Mouse (Mus musculus): ENCODE measurements around the gene Pcbp3. TPM values are rescaled to one million over a fixed set of nuclear protein-coding genes. Genes with fewer than 3 reads are reported as not detected.
"Not testable (repeated sequence)": the region's sequence is repeated elsewhere in the genome, so short reads cannot be mapped to it uniquely, and the experiment has no call there.

Pcbp3 gene
- polyA plus RNA-seq, 1 experiment from 2014 or later = 23.8 TPM

DNA sequence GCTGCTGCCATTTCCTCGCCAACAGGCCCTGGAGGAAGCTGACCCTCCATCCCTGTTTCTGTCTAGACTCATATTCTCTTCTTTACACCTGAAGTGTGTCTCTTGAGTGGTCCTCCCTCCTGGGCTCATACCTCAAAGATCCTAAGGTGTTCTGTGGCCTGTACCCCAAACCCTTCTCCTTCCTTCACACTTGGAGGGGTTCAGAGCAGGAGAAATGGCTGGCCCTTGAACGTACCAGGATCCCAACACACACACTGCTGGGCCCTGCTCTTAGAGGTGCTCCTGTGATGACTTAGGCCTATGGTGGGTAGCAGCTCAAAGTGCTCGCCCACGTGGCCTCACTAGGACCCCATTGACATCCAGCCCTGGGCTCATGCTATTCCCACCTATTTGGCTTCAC, 196.8 kb downstream of the Pcbp3 start:
- no peaks in the 10 kb centered on the region for H3K36me3 ChIP-seq (replicated peaks; ENCODE audit: control insufficient read depth, insufficient read depth, low read depth, low read length)
- H3K9ac ChIP-seq (replicated peaks; ENCODE audit: low read length) = no peak overlapping the region
- ATAC-seq (replicated peaks; ENCODE audit: insufficient number of reproducible peaks, low FRiP score, low TSS enrichment, low read depth) (no peak), DNase-seq (ENCODE audit: low spot score) (no peak)
- H3K9me3 ChIP-seq (replicated peaks; ENCODE audit: control insufficient read depth, low read length) = no peaks in the 10 kb centered on the region
- no peak overlapping the region for H3K27ac ChIP-seq (replicated peaks; ENCODE audit: low read depth, low read length)
- H3K4me1 ChIP-seq (ENCODE audit: control insufficient read depth, insufficient read depth, low read length) = no peaks in the 10 kb centered on the region
- no peak overlapping the region for H3K4me2 ChIP-seq (ENCODE audit: low read depth, low read length)
- H3K27me3 ChIP-seq (ENCODE audit: control insufficient read depth, insufficient read depth, low read length) = no peaks in the 10 kb centered on the region
- 78% methylated on average over 4 of the region's 4 CpGs for WGBS
- H3K4me3 ChIP-seq (ENCODE audit: low read depth, low read length) = no peak overlapping the region

DNA sequence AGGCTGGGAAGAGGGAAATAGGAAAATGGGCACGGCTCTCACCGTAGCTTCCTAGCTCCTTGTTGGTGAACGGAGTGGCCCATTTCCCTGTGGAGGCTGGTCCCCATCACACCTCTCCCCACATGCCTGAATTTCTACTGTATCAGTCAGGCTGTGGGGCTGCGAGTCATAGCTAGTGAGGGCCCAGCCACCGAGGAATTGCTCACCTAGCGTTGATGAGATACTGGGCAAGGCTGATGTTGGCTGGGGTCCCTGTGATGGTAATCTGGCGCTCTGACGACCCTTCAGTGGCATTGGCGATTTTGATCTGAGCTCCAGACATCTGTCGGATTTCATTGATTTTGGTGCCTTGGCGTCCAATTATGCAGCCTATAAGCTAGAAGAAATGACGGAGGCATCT, 198.7 kb downstream of the Pcbp3 start:
- Histone ChIP-seq H3K27me3 (ENCODE audit: control insufficient read depth, insufficient read depth, low read length) (no peaks in the 10 kb centered on the region), H3K36me3 (replicated peaks; ENCODE audit: control insufficient read depth, insufficient read depth, low read depth, low read length) (no peaks in the 10 kb centered on the region), H3K4me3 (ENCODE audit: low read depth, low read length) (no peak overlapping the region), H3K27ac (replicated peaks; ENCODE audit: low read depth, low read length) (no peak overlapping the region), H3K9me3 (replicated peaks; ENCODE audit: control insufficient read depth, low read length) (no peaks in the 10 kb centered on the region), H3K9ac (replicated peaks; ENCODE audit: low read length) (no peak overlapping the region), H3K4me2 (ENCODE audit: low read depth, low read length) (no peak overlapping the region), H3K4me1 (ENCODE audit: control insufficient read depth, insufficient read depth, low read length) (no peaks in the 10 kb centered on the region)
- DNase-seq (ENCODE audit: low spot score) (no peak), ATAC-seq (replicated peaks; ENCODE audit: insufficient number of reproducible peaks, low FRiP score, low TSS enrichment, low read depth) (no peak)
- 92% methylated on average over 12 of the region's 12 CpGs for WGBS

DNA sequence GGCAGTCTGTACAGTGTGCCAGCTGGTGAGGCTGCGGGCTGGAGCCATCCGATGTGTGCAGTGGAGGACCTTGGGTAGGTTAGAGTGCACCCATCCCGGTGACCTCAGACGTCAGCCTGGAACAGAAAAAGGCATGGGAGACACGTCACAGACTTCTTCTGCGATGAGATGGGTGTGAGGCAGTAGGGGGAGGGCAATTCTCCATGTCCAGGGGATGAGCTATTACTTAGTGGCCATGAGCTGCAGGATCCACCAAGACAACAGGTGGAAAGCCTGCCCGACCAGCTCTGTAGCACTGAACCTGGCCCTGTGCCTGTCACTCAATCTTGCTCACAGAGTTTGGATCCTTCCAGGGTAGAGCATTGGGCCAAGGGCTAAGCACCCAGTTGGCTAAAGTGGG, 199.3 kb downstream of the Pcbp3 start:
- Histone ChIP-seq H3K4me2 (ENCODE audit: low read depth, low read length) (no peak overlapping the region), H3K4me3 (ENCODE audit: low read depth, low read length) (no peak overlapping the region), H3K9ac (replicated peaks; ENCODE audit: low read length) (no peak overlapping the region), H3K9me3 (replicated peaks; ENCODE audit: control insufficient read depth, low read length) (no peaks in the 10 kb centered on the region), H3K36me3 (replicated peaks; ENCODE audit: control insufficient read depth, insufficient read depth, low read depth, low read length) (no peaks in the 10 kb centered on the region), H3K27me3 (ENCODE audit: control insufficient read depth, insufficient read depth, low read length) (no peaks in the 10 kb centered on the region), H3K27ac (replicated peaks; ENCODE audit: low read depth, low read length) (no peak overlapping the region), H3K4me1 (ENCODE audit: control insufficient read depth, insufficient read depth, low read length) (no peaks in the 10 kb centered on the region)
- DNase-seq (ENCODE audit: low spot score) = no peak
- 88% methylated on average over 7 of the region's 7 CpGs for WGBS
- ATAC-seq (replicated peaks; ENCODE audit: insufficient number of reproducible peaks, low FRiP score, low TSS enrichment, low read depth) = no peak

DNA sequence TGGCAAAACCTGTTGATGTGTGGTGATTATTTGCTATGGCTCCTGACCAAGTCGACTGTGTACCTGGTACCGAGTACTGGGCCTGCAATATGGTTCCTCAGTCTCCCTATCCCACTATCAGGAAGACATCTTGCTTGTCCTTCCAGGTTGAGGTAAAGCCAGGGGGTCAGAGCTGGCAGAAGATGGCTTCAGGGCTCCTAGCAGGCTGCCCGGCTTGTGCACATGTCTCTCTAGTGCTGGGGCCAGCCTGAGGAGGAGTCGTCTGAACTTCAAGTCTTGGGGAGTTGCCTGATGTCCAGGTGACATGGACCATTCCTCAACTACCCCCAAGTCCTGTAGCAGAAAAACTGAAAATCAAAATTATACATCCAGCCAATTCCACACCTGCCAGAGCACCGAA, 201.8 kb downstream of the Pcbp3 start:
- Histone ChIP-seq H3K9ac (replicated peaks; ENCODE audit: low read length) (no peak overlapping the region), H3K9me3 (replicated peaks; ENCODE audit: control insufficient read depth, low read length) (no peaks in the 10 kb centered on the region), H3K4me2 (ENCODE audit: low read depth, low read length) (no peak overlapping the region), H3K4me3 (ENCODE audit: low read depth, low read length) (no peak overlapping the region), H3K27me3 (ENCODE audit: control insufficient read depth, insufficient read depth, low read length) (no peaks in the 10 kb centered on the region), H3K36me3 (replicated peaks; ENCODE audit: control insufficient read depth, insufficient read depth, low read depth, low read length) (no peaks in the 10 kb centered on the region), H3K4me1 (ENCODE audit: control insufficient read depth, insufficient read depth, low read length) (no peaks in the 10 kb centered on the region), H3K27ac (replicated peaks; ENCODE audit: low read depth, low read length) (no peak overlapping the region)
- 96% methylated on average over 5 of the region's 5 CpGs for WGBS
- ATAC-seq (replicated peaks; ENCODE audit: insufficient number of reproducible peaks, low FRiP score, low TSS enrichment, low read depth) = no peak
- DNase-seq (ENCODE audit: low spot score) = no peak

DNA sequence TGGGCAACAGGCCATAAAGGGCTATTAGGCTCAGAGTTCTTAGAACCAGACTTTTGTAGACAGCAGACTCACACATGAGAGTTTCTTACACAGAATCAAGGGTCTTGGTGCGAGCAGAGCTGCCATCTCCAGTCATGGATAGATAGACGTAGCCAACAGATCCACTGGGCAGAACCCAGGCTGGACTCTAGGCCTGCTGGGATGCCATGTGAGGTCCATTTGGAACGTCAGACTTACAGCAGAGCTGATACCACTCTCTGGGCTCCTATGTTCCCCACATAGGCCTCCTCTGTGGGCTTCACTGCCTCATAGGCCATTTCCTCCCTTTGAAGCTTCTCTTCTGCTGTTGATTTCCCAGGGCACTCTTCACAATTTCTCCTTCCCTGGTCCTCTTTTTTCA, 208.0 kb downstream of the Pcbp3 start:
- Histone ChIP-seq H3K27me3 (ENCODE audit: control insufficient read depth, insufficient read depth, low read length) (no peaks in the 10 kb centered on the region), H3K36me3 (replicated peaks; ENCODE audit: control insufficient read depth, insufficient read depth, low read depth, low read length) (no peaks in the 10 kb centered on the region), H3K4me2 (ENCODE audit: low read depth, low read length) (no peak overlapping the region), H3K27ac (replicated peaks; ENCODE audit: low read depth, low read length) (no peak overlapping the region), H3K4me3 (ENCODE audit: low read depth, low read length) (no peak overlapping the region), H3K9me3 (replicated peaks; ENCODE audit: control insufficient read depth, low read length) (no peaks in the 10 kb centered on the region), H3K4me1 (ENCODE audit: control insufficient read depth, insufficient read depth, low read length) (no peaks in the 10 kb centered on the region), H3K9ac (replicated peaks; ENCODE audit: low read length) (no peak overlapping the region)
- 91% methylated on average over 3 of the region's 3 CpGs for WGBS
- no peak for ATAC-seq (replicated peaks; ENCODE audit: insufficient number of reproducible peaks, low FRiP score, low TSS enrichment, low read depth)
- DNase-seq (ENCODE audit: low spot score) = no peak

DNA sequence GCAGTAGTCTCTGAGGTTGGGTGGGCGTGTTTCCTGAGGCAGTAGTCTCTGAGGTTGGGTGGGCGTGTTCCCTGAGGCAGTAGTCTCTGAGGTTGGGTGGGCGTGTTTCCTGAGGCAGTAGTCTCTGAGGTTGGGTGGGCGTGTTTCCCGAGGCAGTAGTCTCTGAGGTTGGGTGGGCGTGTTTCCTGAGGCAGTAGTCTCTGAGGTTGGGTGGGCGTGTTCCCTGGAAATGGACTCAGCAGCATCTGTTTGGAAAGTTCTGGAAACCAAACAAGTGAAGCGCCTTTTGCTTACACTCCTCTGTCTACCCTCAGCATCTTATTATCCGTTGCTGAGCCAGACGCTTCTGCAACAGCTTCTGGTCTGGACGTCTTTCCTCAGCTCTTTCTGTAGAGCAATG, 217.4 kb downstream of the Pcbp3 start:
- not testable (repeated sequence) for H3K4me3 ChIP-seq (ENCODE audit: low read depth, low read length); H3K9me3 ChIP-seq (replicated peaks; ENCODE audit: control insufficient read depth, low read length); H3K36me3 ChIP-seq (replicated peaks; ENCODE audit: control insufficient read depth, insufficient read depth, low read depth, low read length); H3K9ac ChIP-seq (replicated peaks; ENCODE audit: low read length); H3K27me3 ChIP-seq (ENCODE audit: control insufficient read depth, insufficient read depth, low read length); ATAC-seq (replicated peaks; ENCODE audit: insufficient number of reproducible peaks, low FRiP score, low TSS enrichment, low read depth); H3K4me1 ChIP-seq (ENCODE audit: control insufficient read depth, insufficient read depth, low read length); H3K4me2 ChIP-seq (ENCODE audit: low read depth, low read length); DNase-seq (ENCODE audit: low spot score); H3K27ac ChIP-seq (replicated peaks; ENCODE audit: low read depth, low read length)
- WGBS = 53% methylated on average over 11 of the region's 11 CpGs

DNA sequence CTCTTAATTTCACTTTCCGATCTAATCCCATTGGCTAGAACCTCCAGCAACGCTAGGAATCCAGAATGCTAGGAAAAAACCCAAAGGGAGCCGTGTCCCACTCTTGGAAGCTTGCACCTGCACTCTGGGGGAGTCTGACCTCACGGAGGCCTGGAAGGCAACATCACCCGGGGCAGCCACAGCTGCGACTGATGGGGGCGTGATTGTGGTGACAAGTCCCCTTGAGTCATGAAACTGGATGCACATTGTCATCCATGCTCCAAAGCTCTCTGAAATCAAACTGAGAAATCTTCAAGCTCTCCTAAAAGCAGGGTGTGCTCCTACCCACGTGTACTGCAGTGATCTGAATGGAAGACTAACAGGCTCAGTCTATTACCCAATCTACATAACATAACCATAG, 224.9 kb downstream of the Pcbp3 start:
- WGBS = 65% methylated on average over 8 of the region's 8 CpGs
- ATAC-seq (replicated peaks; ENCODE audit: insufficient number of reproducible peaks, low FRiP score, low TSS enrichment, low read depth) = no peak
- no peak overlapping the region for H3K4me2 ChIP-seq (ENCODE audit: low read depth, low read length)

DNA sequence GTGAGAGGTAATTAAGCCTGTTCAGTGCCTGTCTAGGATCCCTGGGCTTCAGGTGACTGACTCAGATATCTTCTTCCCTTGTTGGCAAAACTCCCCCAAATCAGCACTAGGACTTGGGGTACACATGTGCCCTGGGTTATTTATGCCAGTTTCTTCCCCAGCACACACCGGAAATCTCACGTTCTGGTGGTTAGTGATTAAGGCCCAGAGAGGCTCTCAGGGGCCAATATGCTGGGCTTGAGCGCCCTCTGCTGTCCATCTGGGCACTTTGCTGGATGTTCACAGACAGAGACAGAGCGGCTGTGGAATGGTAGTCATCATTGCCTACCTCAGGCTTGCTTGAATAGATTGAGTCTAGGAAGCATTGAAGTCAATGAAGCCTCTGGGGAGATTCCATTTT, 226.7 kb downstream of the Pcbp3 start:
- WGBS = 4% methylated on average over 4 of the region's 4 CpGs
- Histone ChIP-seq H3K27me3 (ENCODE audit: control insufficient read depth, insufficient read depth, low read length) (no peaks in the 10 kb centered on the region), H3K36me3 (replicated peaks; ENCODE audit: control insufficient read depth, insufficient read depth, low read depth, low read length) (no peaks in the 10 kb centered on the region), H3K9ac (replicated peaks; ENCODE audit: low read length) (no peak overlapping the region), H3K9me3 (replicated peaks; ENCODE audit: control insufficient read depth, low read length) (no peaks in the 10 kb centered on the region), H3K4me2 (ENCODE audit: low read depth, low read length) (no peak overlapping the region), H3K27ac (replicated peaks; ENCODE audit: low read depth, low read length) (no peak overlapping the region), H3K4me1 (ENCODE audit: control insufficient read depth, insufficient read depth, low read length) (peaks cover 13% of the 10 kb centered on the region), H3K4me3 (ENCODE audit: low read depth, low read length) (no peak overlapping the region)
- DNase-seq (ENCODE audit: low spot score) (peak; percentile 89), ATAC-seq (replicated peaks; ENCODE audit: insufficient number of reproducible peaks, low FRiP score, low TSS enrichment, low read depth) (no peak)

More for the DNA sequence above, 224.9 kb downstream of the Pcbp3 start:
- Histone ChIP-seq H3K4me1 (ENCODE audit: control insufficient read depth, insufficient read depth, low read length) (peaks cover 13% of the 10 kb centered on the region), H3K9me3 (replicated peaks; ENCODE audit: control insufficient read depth, low read length) (no peaks in the 10 kb centered on the region), H3K27ac (replicated peaks; ENCODE audit: low read depth, low read length) (no peak overlapping the region), H3K4me3 (ENCODE audit: low read depth, low read length) (no peak overlapping the region), H3K36me3 (replicated peaks; ENCODE audit: control insufficient read depth, insufficient read depth, low read depth, low read length) (no peaks in the 10 kb centered on the region), H3K27me3 (ENCODE audit: control insufficient read depth, insufficient read depth, low read length) (no peaks in the 10 kb centered on the region), H3K9ac (replicated peaks; ENCODE audit: low read length) (no peak overlapping the region)
- DNase-seq (ENCODE audit: low spot score) = no peak
